Mouse (Mus musculus) heart, adult 2 months (tissue): ENCODE results near the gene Clec4n. TPM values are rescaled to one million over a fixed set of nuclear protein-coding genes. Genes with fewer than 3 reads are reported as not detected.

Source experiments
- DNase-seq, 2 experiments: peaks; one replicate each; pipeline ENCODE4 v3.0.0; 2021
- H3K27ac ChIP-seq: fragments of 200-600 bp; 2 replicates; pipeline ENCODE4 v1.8.1; 2022
- H3K27me3 ChIP-seq: fragments of 200-500 bp; 2 replicates; pipeline ENCODE4 v1.6.1; 2012; ENCODE audit warnings: mild to moderate bottlenecking, low read length, inconsistent platforms, mixed read lengths; ENCODE audit not compliant: control insufficient read depth, insufficient read depth
- H3K36me3 ChIP-seq: fragments of 200-500 bp; 2 replicates; pipeline ENCODE4 v1.6.1; 2012; ENCODE audit warnings: low read length, inconsistent platforms; ENCODE audit not compliant: control insufficient read depth, insufficient read depth
- H3K4me1 ChIP-seq: fragments of 200-500 bp; 2 replicates; pipeline ENCODE4 v1.6.1; 2011; ENCODE audit warnings: low read length; ENCODE audit not compliant: control insufficient read depth, insufficient read depth
- H3K4me3 ChIP-seq: fragments of 200-600 bp; 2 replicates; pipeline ENCODE4 v1.8.1; 2022
- H3K79me2 ChIP-seq: fragments of 200-500 bp; replicated peaks from 2 replicates; pipeline ENCODE4 v1.6.1; 2012; ENCODE audit warnings: mild to moderate bottlenecking, inconsistent platforms, low read length, moderate library complexity, mixed read lengths; ENCODE audit not compliant: control insufficient read depth, insufficient read depth
- H3K9ac ChIP-seq: fragments of 200-500 bp; 2 replicates; pipeline ENCODE4 v1.6.1; 2012; ENCODE audit warnings: low read depth, mild to moderate bottlenecking, control low read depth, inconsistent platforms, low read length, mixed read lengths
- CTCF ChIP-seq: fragments of 200-600 bp; IDR thresholded peaks from 2 replicates; pipeline ENCODE4 v1.8.1; 2022; ENCODE audit warnings: antibody characterized with exemption, mild to moderate bottlenecking, moderate library complexity
- EP300 ChIP-seq: fragments of 200-500 bp; IDR thresholded peaks from 2 replicates; pipeline ENCODE4 v1.6.1; 2011; ENCODE audit warnings: low read depth, low read length, control low read depth; ENCODE audit not compliant: insufficient read depth
- POLR2A ChIP-seq: fragments of 200-500 bp; IDR thresholded peaks from 2 replicates; pipeline ENCODE4 v1.6.1; 2011; ENCODE audit warnings: mild to moderate bottlenecking, low read depth, low read length, control low read depth; ENCODE audit not compliant: insufficient read depth
- WGBS: fragments of 180-500 bp; shearing (Covaris S2); methylation state at CpG from one replicate; pipeline ENCODE4 v1.1.7; 2018; 5-methylcytosine and 5-hydroxymethylcytosine counted together
- intact Hi-C: fragments of 180-260 bp; cut with DNase I; formaldehyde crosslinking; loops from one replicate; pipeline ENCODE4 v1.15.1; 2025
- polyA plus RNA-seq: library from polyadenylated mRNA; depleted of rRNA; stranded (reverse); fragments of >200 nt; gene quantifications from 2 replicates; pipeline ENCODE4 v1.2.3, GENCODE M21; 2012
- total RNA-seq, 2 experiments: library from RNA; stranded (reverse); gene quantifications; 2 replicates each; pipeline ENCODE4 v1.2.3; 2021

The Clec4n gene
- total and polyA plus RNA-seq, 3 experiments = 0.76 to 1.3 (median 0.89) TPM

- WGBS = 73% methylated on average over 1 of the region's 1 CpGs
- intact Hi-C loops = no loop called here
- Histone ChIP-seq H3K4me3 (no peak overlapping the region), H3K36me3 (no peaks in the 10 kb centered on the region), H3K27ac (no peak overlapping the region), H3K9ac (no peak overlapping the region), H3K4me1 (no peaks in the 10 kb centered on the region), H3K27me3 (no peaks in the 10 kb centered on the region), H3K79me2 (no peaks in the 10 kb centered on the region)
- DNase-seq = no peak
- no peak for TF ChIP-seq CTCF
- TF ChIP-seq EP300 = no peak
- TF ChIP-seq POLR2A = no peak
These were observed 31.2 kb downstream of the Clec4n start for GRCm38 (mm10) chr6:123260868-123261267.

- no peak within 1 kb of the TSS for H3K9ac ChIP-seq
- H3K36me3 ChIP-seq = no peaks in the 10 kb centered on the region
- no peak for TF ChIP-seq POLR2A
- peak; percentile 31 for TF ChIP-seq CTCF
- WGBS = 52% methylated on average over 4 of the region's 4 CpGs
- H3K27me3 ChIP-seq = no peaks in the 10 kb centered on the region
- no peak for DNase-seq
- no peaks in the 10 kb centered on the region for H3K79me2 ChIP-seq
- no peak within 1 kb of the TSS for H3K27ac ChIP-seq
- H3K4me1 ChIP-seq = no peaks in the 10 kb centered on the region
- no peak within 1 kb of the TSS for H3K4me3 ChIP-seq
- intact Hi-C loops = no loop called here
These were observed 32.0 kb downstream of the Clec4n start, which contains the start of gene Clec4d for GRCm38 (mm10) chr6:123261555-123262161. Clec4d (plus strand) TSS chr6:123262111.

GRCm38 (mm10) chr6:123264194-123264593 is 34.6 kb downstream of the Clec4n start:
- Histone ChIP-seq H3K79me2 (no peaks in the 10 kb centered on the region), H3K4me1 (no peaks in the 10 kb centered on the region), H3K4me3 (no peak overlapping the region), H3K9ac (no peak overlapping the region), H3K36me3 (no peaks in the 10 kb centered on the region), H3K27me3 (no peaks in the 10 kb centered on the region), H3K27ac (no peak overlapping the region)
- DNase-seq = no peak
- intact Hi-C loops = no loop called here
- WGBS = 71% methylated on average over 3 of the region's 3 CpGs
- TF ChIP-seq CTCF (no peak), POLR2A (no peak), EP300 (no peak)

GRCm38 (mm10) chr6:123265809-123266208 is 36.2 kb downstream of the Clec4n start:
- DNase-seq = no peak
- Histone ChIP-seq H3K36me3 (no peaks in the 10 kb centered on the region), H3K9ac (no peak overlapping the region), H3K4me3 (no peak overlapping the region), H3K27me3 (no peaks in the 10 kb centered on the region), H3K27ac (no peak overlapping the region), H3K4me1 (no peaks in the 10 kb centered on the region), H3K79me2 (no peaks in the 10 kb centered on the region)
- intact Hi-C loops = no loop called here
- WGBS = 83% methylated on average over 4 of the region's 4 CpGs
- no peak for TF ChIP-seq EP300
- TF ChIP-seq CTCF = no peak
- TF ChIP-seq POLR2A = no peak

GRCm38 (mm10) chr6:123266945-123267344 is 37.3 kb downstream of the Clec4n start:
- no peaks in the 10 kb centered on the region for H3K27me3 ChIP-seq
- WGBS = 63% methylated on average over 5 of the region's 5 CpGs
- no peaks in the 10 kb centered on the region for H3K4me1 ChIP-seq
- TF ChIP-seq EP300 (no peak), POLR2A (no peak), CTCF (no peak)
- no peak overlapping the region for H3K4me3 ChIP-seq
- no peak overlapping the region for H3K9ac ChIP-seq
- no peak overlapping the region for H3K27ac ChIP-seq
- intact Hi-C loops = no loop called here
- no peaks in the 10 kb centered on the region for H3K79me2 ChIP-seq
- no peaks in the 10 kb centered on the region for H3K36me3 ChIP-seq
- DNase-seq = no peak

- H3K79me2 ChIP-seq = no peaks in the 10 kb centered on the region
- 76% methylated on average over 2 of the region's 2 CpGs for WGBS
- TF ChIP-seq CTCF = no peak
- TF ChIP-seq POLR2A = no peak
- TF ChIP-seq EP300 = no peak
These were observed 49.8 kb downstream of the Clec4n start for GRCm38 (mm10) chr6:123279443-123279842.

More at GRCm38 (mm10) chr6:123279443-123279842, 49.8 kb downstream of the Clec4n start:
- Histone ChIP-seq H3K27ac (no peak overlapping the region), H3K4me1 (no peaks in the 10 kb centered on the region), H3K4me3 (no peak overlapping the region), H3K27me3 (no peaks in the 10 kb centered on the region), H3K9ac (no peak overlapping the region), H3K36me3 (no peaks in the 10 kb centered on the region)
- intact Hi-C loops = no loop called here
- no peak for DNase-seq
